Mouse (Mus musculus): ENCODE results near the gene Tmem214.

DNA sequence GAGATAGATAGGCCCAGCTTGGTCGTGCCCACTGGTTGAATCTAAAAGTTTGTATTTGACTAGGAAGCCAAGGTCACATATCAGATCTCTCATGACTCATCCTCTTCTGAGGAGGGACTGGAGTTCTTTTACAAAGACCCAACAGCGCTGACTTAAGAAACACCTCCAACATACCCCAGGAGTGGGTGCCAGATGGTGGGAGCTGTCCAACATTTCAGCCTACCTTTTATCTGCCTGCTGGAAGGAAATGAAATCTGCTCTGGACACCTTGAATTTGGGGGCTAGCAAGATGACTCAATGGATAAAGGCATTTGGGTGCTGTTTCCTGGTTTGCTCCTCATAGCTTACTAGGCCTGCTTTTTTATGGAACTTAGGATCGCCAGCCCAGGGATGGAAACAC lies 25.9 kb upstream of the Tmem214 start:
- TF ChIP-seq CTCF (IDR thresholded peaks at IDR 0.05; ENCODE audit: borderline replicate concordance, control insufficient read depth, extremely low read depth, insufficient read depth, low read length, poor library complexity), result no peak
- no peak for TF ChIP-seq POLR2A (IDR thresholded peaks at IDR 0.05; ENCODE audit: control insufficient read depth, extremely low read depth, insufficient read depth, low read length, poor library complexity)
